Mouse (Mus musculus): ENCODE measurements around the gene Rad52. TPM values are rescaled to one million over a fixed set of nuclear protein-coding genes. Genes with fewer than 3 reads are reported as not detected.
A peak's percentile ranks its signal among the peaks of the same experiment; 100 is the strongest.

Rad52 gene
- 21.9 and 26.4 TPM in 2 replicates for total RNA-seq (2012; rRNA removed)

GRCm38 (mm10) chr6:119902204-119903080, at the start of gene Rad52:
Rad52 (plus strand) TSS chr6:119902698.
- no peak for TF ChIP-seq MAFK (IDR thresholded peaks at IDR 0.05; ENCODE audit: insufficient read depth, low read depth, low read length)
- peak; percentile 50; the same call in 1 of the 2 replicates for TF ChIP-seq HCFC1 (IDR thresholded peaks at IDR 0.05; ENCODE audit: borderline replicate concordance, insufficient read depth, low read length)
- Histone ChIP-seq H3K36me3 (ENCODE audit: control insufficient read depth, insufficient read depth, low read length, poor library complexity, severe bottlenecking) (no peaks in the 10 kb centered on the region), H3K4me3 (ENCODE audit: insufficient read depth in 1 of 2, low read depth in 1 of 2, low read length in 2 of 2, poor library complexity in 1 of 2, severe bottlenecking in 1 of 2) (peak within 1 kb of the TSS; percentile 86 to 88), H3K9me3 (ENCODE audit: control insufficient read depth, insufficient read depth, low read depth, low read length) (no peaks in the 10 kb centered on the region), H3K9ac (ENCODE audit: insufficient read depth, low read depth, low read length, poor library complexity, severe bottlenecking) (peak within 1 kb of the TSS; percentile 94), H3K4me1 (ENCODE audit: control insufficient read depth in 2 of 2, insufficient read depth in 2 of 2, low read length in 2 of 2, poor library complexity in 1 of 2) (no peaks in the 10 kb centered on the region), H3K27ac (ENCODE audit: insufficient read depth, low read depth, low read length, poor library complexity, severe bottlenecking) (no peak within 1 kb of the TSS)
- peak; percentile 88 for DNase-seq (ENCODE audit: low read depth, low spot score)
- in situ Hi-C loops (cut with MboI; ENCODE audit: low sequenced_read_pairs in 2 of 2, unreplicated experiment in 2 of 2), result loop anchor here (25.0 kb wide), 1 partner anchor 415 kb away; the partner anchor contains the start of gene Fbxl14 (in 2 of the 2)

GRCm38 (mm10) chr6:119854156-119854555, 48.3 kb upstream of the Rad52 start:
- in situ Hi-C loops (cut with MboI; ENCODE audit: low sequenced_read_pairs in 2 of 2, unreplicated experiment in 2 of 2), result no loop called here
- Histone ChIP-seq H3K9ac (ENCODE audit: insufficient read depth, low read depth, low read length, poor library complexity, severe bottlenecking) (no peak overlapping the region; the same call in 1 of the 2 replicates), H3K4me1 (ENCODE audit: control insufficient read depth in 2 of 2, insufficient read depth in 2 of 2, low read length in 2 of 2, poor library complexity in 1 of 2) (peaks cover 0 to 2% of the 10 kb centered on the region in 2 experiments; a peak in 2 of 4 replicates), H3K27ac (ENCODE audit: insufficient read depth, low read depth, low read length, poor library complexity, severe bottlenecking) (no peak overlapping the region; the same call in 1 of the 2 replicates), H3K36me3 (ENCODE audit: control insufficient read depth, insufficient read depth, low read length, poor library complexity, severe bottlenecking) (no peaks in the 10 kb centered on the region), H3K9me3 (ENCODE audit: control insufficient read depth, insufficient read depth, low read depth, low read length) (no peaks in the 10 kb centered on the region), H3K4me3 (ENCODE audit: insufficient read depth in 1 of 2, low read depth in 1 of 2, low read length in 2 of 2, poor library complexity in 1 of 2, severe bottlenecking in 1 of 2) (no peak overlapping the region)
- peak; percentile 43 for DNase-seq (ENCODE audit: low read depth, low spot score)
- TF ChIP-seq CHD2 (IDR thresholded peaks at IDR 0.05; ENCODE audit: low read depth, low read length) (no peak), MAFK (IDR thresholded peaks at IDR 0.05; ENCODE audit: insufficient read depth, low read depth, low read length) (no peak), HCFC1 (IDR thresholded peaks at IDR 0.05; ENCODE audit: borderline replicate concordance, insufficient read depth, low read length) (no peak), ZNF384 (IDR thresholded peaks at IDR 0.05; ENCODE audit: low read depth, low read length) (no peak), ZC3H11A (IDR thresholded peaks at IDR 0.05; ENCODE audit: borderline replicate concordance, low read depth, low read length) (no peak)

GRCm38 (mm10) chr6:119855471-119855870, 47.0 kb upstream of the Rad52 start:
- no peak for DNase-seq (ENCODE audit: low read depth, low spot score)
- Histone ChIP-seq H3K9ac (ENCODE audit: insufficient read depth, low read depth, low read length, poor library complexity, severe bottlenecking) (no peak overlapping the region), H3K9me3 (ENCODE audit: control insufficient read depth, insufficient read depth, low read depth, low read length) (no peaks in the 10 kb centered on the region), H3K4me3 (ENCODE audit: insufficient read depth in 1 of 2, low read depth in 1 of 2, low read length in 2 of 2, poor library complexity in 1 of 2, severe bottlenecking in 1 of 2) (no peak overlapping the region), H3K27ac (ENCODE audit: insufficient read depth, low read depth, low read length, poor library complexity, severe bottlenecking) (no peak overlapping the region), H3K4me1 (ENCODE audit: control insufficient read depth in 2 of 2, insufficient read depth in 2 of 2, low read length in 2 of 2, poor library complexity in 1 of 2) (no peaks in the 10 kb centered on the region), H3K36me3 (ENCODE audit: control insufficient read depth, insufficient read depth, low read length, poor library complexity, severe bottlenecking) (no peaks in the 10 kb centered on the region)
- in situ Hi-C loops (cut with MboI; ENCODE audit: low sequenced_read_pairs in 2 of 2, unreplicated experiment in 2 of 2), result no loop called here
- TF ChIP-seq HCFC1 (IDR thresholded peaks at IDR 0.05; ENCODE audit: borderline replicate concordance, insufficient read depth, low read length), result no peak
- TF ChIP-seq ZC3H11A (IDR thresholded peaks at IDR 0.05; ENCODE audit: borderline replicate concordance, low read depth, low read length), result no peak
- no peak for TF ChIP-seq MAFK (IDR thresholded peaks at IDR 0.05; ENCODE audit: insufficient read depth, low read depth, low read length)
- no peak for TF ChIP-seq ZNF384 (IDR thresholded peaks at IDR 0.05; ENCODE audit: low read depth, low read length)
- TF ChIP-seq CHD2 (IDR thresholded peaks at IDR 0.05; ENCODE audit: low read depth, low read length), result no peak

- in situ Hi-C loops (cut with MboI; ENCODE audit: low sequenced_read_pairs in 2 of 2, unreplicated experiment in 2 of 2), result no loop called here
- no peak overlapping the region for H3K4me3 ChIP-seq (ENCODE audit: insufficient read depth in 1 of 2, low read depth in 1 of 2, low read length in 2 of 2, poor library complexity in 1 of 2, severe bottlenecking in 1 of 2)
- no peak for DNase-seq (ENCODE audit: low read depth, low spot score)
- no peaks in the 10 kb centered on the region for H3K36me3 ChIP-seq (ENCODE audit: control insufficient read depth, insufficient read depth, low read length, poor library complexity, severe bottlenecking)
- no peak overlapping the region for H3K9ac ChIP-seq (ENCODE audit: insufficient read depth, low read depth, low read length, poor library complexity, severe bottlenecking)
- H3K27ac ChIP-seq (ENCODE audit: insufficient read depth, low read depth, low read length, poor library complexity, severe bottlenecking), result no peak overlapping the region
- H3K9me3 ChIP-seq (ENCODE audit: control insufficient read depth, insufficient read depth, low read depth, low read length), result no peaks in the 10 kb centered on the region
- H3K4me1 ChIP-seq (ENCODE audit: control insufficient read depth in 2 of 2, insufficient read depth in 2 of 2, low read length in 2 of 2, poor library complexity in 1 of 2), result no peaks in the 10 kb centered on the region
- no peak for TF ChIP-seq MAFK (IDR thresholded peaks at IDR 0.05; ENCODE audit: insufficient read depth, low read depth, low read length)
- TF ChIP-seq ZC3H11A (IDR thresholded peaks at IDR 0.05; ENCODE audit: borderline replicate concordance, low read depth, low read length), result no peak
- no peak for TF ChIP-seq CHD2 (IDR thresholded peaks at IDR 0.05; ENCODE audit: low read depth, low read length)
- no peak for TF ChIP-seq ZNF384 (IDR thresholded peaks at IDR 0.05; ENCODE audit: low read depth, low read length)
- no peak for TF ChIP-seq HCFC1 (IDR thresholded peaks at IDR 0.05; ENCODE audit: borderline replicate concordance, insufficient read depth, low read length)
Measured at GRCm38 (mm10) chr6:119860236-119860635, 42.3 kb upstream of the Rad52 start.
